Mouse (Mus musculus) thymus, adult 18-20 months (tissue): ENCODE results near the gene Wdr95.

ENCODE experiments used
- DNase-seq, 2 experiments: peaks; one replicate each; pipeline ENCODE4 v3.0.0; 2022; ENCODE audit warnings: mixed read lengths in 2 of 2

The Wdr95 gene

DNA sequence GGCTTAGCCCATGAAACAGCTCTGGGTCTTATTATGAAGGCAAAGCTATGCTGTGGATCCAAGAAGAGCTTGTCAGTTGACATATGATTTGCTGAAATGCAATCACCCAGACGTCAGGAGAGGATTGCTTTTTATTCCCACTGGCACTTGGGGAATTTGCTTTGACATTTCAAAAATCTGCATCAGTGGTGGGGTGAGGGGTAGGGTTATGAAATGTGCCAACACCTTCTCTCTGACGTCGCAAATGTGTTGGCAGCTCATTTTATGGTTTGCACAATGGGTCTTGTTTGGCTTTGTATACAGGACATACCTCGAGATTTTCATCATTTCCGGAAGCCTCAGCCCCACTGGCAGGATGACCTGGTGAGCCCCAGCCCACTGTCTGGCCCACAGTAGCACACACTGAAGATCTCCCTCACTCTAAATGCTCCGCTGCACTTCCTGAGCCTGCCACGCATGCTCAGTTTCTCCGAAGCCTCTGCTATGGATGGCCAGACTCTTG, 55.7 kb downstream of the Wdr95 start:
- DNase-seq = no peak

DNA sequence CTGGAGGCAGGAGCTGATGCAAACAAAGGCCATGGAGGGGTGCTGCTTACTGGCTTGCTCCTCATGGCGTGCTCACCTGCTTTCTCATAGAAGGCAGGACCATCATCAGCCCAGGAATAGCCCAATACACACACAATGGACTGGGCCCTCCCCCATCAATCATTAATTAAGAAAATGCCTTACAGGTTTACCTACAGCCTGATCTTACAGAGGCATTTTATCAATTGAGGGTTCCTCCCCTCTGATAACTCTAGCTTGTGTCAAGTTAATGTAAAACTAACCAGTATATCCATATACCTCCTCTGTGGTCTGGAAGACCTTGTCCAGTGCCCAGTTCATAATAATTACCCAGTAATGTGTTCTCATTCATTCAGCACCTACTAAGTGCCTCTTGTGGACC, 56.8 kb downstream of the Wdr95 start:
- no peak for DNase-seq

DNA sequence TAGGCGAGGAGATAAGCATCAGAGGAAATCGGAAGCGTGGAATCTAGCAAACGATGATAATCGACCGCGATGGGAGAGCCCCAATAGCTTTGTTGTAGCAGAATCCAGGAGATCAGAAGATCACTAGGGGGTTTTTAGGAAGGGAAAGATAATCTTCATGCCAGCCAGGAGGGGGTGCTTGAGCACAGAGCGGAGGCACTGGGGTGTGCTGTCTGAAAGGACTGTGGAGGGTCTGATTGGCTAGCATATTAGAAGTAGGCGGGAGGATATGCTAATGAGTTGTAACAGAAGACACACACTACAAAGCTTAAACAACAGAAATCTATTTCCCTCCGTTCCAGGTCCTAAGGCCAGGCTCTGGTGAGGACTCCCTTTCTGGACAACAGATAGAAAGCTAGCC, 57.4 kb downstream of the Wdr95 start:
- DNase-seq = no peak

DNA sequence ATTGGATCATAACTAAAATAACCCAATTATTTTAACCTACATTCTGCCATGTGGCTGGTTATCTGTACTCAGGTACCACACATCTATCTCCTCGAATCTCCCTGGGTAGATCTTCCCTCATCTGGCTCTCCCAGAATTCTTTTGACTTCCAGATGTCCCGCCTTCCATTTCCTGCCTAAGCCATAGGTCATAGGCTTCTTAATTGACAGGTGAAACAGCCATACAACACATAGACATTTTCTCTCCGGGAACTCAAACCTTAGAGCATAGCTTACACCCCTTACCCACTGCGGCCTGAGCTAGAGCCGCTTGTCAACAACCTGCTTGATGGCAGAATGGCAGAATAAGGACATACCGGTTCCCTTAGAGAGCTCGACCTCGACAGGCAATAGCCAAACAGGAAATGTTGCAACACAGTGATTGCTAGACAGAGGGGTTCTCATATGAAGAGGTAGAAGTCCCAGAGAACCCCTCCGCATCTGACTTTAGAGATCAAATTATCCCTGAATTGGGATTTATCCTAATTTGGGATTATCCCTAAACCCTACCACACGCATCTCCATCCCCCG, 58.9 kb downstream of the Wdr95 start:
- DNase-seq = no peak

DNA sequence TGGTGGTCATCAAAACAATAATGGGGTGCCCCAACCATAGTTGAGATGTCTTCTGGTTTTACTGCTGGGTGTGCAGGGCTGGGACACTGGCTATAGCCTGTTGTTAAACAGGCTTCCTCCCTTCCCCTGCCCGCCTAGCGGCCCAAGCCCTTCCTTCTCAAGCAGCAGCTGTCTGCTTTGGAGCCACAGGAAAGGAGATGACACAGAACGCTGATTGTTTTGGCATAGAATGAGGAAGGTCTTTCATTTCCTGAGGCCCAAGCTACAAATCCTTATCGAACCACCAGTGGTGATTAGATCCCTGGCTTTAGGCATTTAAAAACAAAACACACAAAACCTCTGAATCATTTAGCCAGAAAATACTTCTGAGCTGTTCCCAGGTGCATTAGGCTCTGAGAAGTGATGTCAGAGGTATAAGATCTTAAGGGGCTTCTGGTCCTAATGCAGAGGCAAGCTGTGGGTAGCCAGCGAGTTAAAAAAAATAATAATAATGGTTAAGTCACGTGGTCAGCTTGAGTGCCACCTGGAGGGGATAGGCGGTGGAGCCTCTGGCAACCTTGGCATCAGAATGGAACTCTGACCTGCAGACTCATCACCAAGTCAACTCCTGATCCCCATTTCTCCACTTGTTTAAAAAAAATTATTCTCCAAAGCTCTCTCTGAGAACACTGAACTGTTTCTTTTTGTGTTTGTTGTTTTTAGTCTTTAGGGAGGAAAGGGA, 60.5 kb downstream of the Wdr95 start:
- DNase-seq = no peak

DNA sequence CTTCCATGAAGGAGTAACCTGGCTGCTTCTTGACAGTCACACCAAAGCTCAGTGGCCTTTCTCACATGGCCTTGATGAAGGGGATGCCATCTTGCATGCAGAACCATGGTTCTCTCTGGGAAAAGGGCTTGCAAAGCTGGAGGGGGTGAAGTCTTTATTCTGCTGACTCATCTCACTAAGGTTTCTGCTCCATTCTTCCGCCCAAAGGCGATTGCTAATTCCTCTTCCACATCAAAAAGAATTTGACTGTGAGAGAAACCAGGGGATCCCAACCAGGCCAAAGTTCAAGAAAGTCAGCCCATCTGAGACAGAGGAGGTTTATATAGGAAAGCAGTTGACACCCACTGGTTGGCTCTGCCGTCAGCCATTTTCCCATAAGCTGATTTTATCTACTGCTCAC, 61.5 kb downstream of the Wdr95 start:
- no peak for DNase-seq

DNA sequence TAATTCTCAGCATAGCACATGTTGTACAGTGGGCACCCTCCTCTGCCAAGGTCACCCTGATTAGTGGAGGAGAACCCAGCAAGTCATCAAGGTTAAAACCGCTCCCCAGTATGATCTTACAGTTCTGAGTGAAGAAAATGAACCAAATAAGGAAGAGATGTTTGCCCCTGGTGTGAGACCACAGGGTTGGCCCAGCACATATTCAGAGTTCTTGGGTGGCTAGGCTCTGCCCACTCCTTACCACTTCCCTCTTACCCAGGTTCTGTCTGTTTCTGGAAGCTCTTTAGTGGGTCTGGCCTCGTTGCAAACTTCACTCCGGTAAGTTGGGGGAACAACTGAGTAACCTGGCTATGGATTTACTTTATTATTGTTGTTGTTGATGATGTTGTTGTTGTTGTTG, 65.7 kb downstream of the Wdr95 start:
- no peak for DNase-seq

DNA sequence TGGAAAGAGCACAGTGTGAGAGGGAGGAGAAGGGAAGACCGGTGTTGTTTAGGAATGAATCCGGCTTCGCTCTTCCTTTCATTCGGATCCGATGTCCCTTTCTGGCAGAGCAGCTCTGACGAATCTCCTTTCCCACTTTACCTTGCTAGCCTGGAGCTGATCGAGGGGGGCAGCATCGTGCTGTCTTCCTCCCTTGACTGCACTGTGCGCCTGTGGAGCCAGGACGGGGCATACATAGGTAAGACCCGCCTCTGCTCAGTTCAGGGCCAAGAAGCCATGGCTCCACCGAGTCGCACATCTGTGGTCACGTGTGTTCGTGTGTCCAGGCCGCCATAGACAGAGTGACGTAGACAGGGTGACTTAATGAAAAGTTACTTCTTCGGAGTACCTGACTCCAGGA, 68.9 kb downstream of the Wdr95 start:
- DNase-seq = no peak

DNA sequence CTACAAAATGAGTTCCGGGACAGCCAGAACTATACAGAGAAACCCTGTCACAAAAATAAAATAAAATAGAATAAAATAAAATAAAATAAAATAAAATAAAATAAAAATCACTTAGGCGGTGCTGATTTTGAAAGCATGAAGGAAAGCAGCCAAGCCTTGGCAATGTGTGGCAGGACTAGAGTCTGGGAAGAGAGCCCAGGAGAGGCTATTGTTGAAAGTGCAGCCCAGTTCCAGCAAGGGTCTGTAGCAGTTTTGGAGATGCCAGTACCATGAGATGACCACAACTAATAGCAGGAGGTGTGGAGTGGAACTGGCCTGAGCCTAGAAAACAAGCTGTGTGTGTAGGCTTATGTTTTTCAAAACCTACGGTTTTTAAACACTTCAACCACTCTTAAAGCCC, 73.5 kb downstream of the Wdr95 start:
- DNase-seq = no peak

DNA sequence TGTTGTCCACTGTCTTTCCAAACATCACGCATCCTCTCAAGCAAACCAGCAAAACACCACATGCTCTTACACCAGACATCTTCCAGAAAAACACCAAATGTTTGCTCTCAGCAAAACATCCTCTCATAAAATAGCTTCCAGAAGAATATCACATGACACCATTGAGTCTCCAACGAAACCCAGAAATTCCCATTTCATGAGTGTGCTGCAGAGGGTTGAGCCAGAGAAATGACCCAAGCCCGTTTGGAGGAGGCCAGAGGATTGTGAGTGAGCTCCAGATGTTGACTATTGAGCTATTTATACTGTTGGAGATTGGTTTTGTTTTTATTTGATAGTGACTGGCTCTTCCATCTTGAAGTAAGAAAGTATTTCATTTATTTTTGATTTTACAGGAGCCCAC, 74.8 kb downstream of the Wdr95 start:
- DNase-seq = no peak

DNA sequence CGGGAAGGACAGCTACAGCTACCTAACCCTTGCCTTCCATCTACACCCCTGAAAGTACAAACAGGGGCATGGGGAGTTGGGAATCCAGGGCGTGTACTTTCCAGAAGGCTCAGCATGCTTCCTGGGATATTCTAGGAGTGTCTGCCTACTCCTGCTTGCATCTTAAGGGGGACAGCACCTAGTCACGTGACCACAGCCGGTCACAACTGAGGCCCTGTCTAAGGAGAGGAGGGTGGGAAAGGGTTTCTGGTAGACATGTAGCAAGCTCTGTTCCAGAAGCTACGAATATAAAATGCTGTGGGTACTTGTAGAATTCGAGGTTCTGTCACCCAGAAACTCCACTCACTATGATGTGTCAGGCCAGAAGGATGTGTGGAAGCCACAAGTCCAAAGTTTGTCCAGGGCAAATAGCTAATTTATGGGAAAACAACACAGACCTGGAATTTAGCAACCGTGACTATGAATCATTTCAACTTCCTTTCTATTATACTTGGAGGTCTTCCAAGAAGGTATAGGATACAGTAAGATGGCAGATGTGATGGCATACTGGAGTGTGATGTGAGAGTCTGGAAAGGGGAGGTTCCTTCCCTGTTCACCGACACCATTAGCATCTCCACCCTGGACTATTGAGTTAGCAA, 78.7 kb downstream of the Wdr95 start:
- no peak for DNase-seq

DNA sequence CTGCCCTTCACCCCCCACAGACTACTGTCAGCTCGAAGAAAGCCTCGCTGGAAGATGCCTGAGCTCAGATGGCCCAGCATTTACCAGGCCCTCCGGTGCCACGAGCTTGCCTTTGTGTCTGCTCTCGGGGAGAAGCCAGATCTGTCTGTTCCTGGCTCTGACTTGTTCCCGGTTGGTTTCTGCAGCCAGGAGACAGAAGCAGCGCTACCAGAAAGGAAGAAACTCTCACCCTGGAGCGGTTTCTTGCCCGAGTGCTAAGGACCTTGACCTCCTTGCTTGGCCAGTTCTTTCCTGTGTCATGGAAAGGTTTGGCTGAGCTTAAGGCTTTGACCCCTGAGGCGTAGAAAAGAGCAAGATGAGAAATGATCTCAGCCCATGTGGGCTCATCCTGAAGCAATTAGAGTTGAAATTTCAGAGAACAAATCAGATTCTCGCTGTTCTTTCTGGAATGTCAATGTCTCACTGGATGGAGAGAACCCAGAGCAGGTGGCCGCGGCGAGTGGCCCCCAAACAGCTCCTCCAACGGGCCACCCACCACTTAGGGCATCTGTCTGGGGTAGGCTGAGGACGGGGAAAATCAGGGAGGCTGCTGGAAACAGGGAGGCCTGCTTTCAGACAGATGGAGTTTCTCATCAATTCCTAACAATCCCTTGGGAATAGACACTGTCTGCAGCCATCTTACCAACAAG, 83.1 kb downstream of the Wdr95 start:
- no peak for DNase-seq

DNA sequence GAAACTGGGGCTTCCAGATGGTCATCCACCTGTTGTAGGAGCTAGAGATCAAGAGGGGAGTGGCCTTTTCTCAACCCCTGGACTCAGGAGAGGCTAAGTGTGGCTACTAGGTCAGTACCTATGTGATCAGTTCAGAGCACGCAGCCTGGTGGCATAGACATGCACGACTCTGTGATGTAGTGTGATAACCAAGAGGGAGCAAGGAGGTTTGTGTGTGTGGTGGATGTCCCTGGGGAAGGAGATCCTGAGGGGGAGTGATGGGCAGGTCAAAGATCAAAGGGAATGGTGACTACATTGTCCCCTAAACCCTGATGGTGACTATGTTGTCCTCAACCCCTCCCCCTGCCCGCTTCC, 83.7 kb downstream of the Wdr95 start:
- no peak for DNase-seq

DNA sequence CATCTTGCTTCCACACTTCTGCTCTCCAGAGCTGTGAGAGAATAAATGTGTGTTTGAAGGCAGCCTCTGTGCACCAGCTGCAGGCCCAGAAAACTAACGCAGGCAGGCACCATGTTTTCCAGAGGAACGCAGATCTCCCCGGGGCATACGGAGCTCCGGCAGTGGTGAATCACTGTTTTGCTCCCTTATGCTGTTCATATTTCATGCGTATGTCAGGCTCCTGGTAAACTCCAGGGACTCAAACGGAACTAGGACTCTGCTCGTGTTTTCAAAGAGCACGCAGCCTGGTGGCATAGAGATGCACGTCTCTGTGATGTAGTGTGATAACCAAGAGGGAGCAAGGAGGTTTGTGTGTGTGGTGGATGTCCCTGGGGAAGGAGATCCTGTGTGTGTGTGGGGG, 84.3 kb downstream of the Wdr95 start:
- DNase-seq = no peak

DNA sequence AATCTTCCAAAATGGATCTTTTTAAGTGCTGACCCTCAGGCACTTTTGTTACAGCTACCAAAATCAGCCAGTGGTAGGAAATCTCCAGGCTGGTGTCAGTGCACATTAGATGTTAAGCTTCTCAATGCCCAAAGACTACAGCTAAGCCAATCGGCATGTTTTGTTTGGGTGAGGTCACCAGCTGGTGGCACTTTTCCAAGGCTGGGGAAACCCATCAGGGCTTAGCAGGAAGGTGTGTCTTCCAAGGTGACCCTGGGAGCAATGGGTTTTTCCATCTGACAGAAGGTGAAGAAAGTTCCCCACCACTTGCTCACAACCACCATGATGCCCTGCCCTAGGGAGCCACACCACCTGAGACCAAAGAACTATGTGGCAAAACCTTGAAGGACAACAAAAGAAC, 87.7 kb downstream of the Wdr95 start:
- DNase-seq = no peak

DNA sequence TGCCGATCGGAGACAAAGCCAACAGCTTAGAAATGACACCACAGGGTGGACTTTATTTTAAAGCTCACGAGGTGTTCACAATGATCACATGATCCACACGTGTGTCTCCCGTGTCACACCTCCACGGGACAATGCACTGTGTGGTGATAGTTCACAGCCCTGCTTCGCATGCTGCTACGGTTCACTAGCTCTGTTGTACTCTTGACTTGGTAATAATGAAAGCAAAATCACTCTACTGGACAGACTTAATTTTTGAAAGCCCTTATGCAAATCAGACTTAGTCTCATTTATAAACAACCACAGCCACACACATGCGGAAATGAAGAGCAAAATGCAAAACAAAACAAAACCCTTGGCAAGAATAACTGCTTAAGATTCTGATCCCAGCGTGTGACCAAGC, 88.3 kb downstream of the Wdr95 start:
- DNase-seq = no peak

DNA sequence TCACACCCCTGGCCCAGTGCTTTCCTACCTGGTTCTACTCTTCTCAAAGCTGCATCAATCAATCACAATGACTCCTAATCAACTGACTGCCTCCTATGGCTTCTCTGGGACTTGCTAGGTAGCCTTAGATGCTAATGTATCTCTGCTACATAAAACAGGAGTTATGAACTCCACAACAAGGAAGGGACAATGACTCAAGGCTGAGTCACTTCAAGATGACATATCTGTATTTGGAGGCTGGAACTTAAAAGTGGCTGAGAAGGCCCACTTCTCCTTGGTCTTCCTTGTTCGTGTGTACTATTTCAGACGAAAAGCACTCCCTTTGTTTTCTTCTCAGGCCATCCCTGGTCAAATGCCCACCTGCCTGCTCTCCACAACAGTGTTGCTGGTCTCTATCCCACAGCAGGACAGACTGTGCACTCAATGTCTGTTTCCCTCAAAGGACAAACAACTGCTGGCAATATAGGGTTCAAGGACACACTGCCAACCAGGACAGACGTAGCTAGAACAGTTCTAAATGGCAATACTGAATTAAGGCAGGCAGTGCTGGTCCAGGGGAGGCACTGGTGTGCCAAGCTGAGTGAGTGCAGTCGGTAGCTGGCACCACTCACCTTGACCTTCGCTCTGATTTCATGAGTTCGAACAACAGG, 89.4 kb downstream of the Wdr95 start:
- no peak for DNase-seq

DNA sequence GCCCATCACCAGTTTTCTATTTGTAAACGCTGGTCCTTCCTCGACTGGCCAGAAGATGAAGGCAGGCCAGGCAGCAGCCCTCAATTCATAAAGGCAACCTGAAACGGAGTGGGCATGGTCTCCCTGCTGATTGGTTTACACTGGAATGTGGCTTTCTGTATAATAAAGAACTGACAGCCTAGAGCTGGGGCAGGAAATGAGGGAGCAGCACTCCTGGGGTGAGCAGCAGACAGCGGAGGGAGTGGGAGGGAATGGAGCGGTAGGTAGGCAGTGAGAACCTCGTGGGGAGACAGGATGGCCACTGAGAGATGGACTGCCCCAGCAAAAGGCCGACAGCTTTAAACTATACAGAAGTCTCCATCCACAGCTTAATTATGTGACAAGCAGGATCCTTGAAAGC, 93.7 kb downstream of the Wdr95 start:
- no peak for DNase-seq

DNA sequence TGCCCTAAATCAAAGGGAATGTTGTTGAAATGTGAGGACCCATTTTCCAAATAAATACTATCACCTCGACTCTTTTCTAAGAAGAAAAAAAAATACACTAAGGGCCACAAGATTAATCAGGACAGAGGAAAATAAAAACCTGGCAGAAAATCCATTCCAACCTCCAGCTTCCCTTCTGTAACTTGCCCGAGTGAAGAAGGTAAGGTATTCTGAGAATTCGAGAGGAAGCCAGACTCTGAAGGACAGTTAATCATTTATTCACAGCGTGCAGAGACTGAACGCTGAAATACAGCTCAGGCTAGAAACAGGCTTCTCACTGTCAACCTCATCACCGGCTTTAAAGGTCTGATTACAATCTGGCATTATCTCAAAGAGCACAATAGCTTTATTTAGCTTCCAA, 94.2 kb downstream of the Wdr95 start:
- no peak for DNase-seq

DNA sequence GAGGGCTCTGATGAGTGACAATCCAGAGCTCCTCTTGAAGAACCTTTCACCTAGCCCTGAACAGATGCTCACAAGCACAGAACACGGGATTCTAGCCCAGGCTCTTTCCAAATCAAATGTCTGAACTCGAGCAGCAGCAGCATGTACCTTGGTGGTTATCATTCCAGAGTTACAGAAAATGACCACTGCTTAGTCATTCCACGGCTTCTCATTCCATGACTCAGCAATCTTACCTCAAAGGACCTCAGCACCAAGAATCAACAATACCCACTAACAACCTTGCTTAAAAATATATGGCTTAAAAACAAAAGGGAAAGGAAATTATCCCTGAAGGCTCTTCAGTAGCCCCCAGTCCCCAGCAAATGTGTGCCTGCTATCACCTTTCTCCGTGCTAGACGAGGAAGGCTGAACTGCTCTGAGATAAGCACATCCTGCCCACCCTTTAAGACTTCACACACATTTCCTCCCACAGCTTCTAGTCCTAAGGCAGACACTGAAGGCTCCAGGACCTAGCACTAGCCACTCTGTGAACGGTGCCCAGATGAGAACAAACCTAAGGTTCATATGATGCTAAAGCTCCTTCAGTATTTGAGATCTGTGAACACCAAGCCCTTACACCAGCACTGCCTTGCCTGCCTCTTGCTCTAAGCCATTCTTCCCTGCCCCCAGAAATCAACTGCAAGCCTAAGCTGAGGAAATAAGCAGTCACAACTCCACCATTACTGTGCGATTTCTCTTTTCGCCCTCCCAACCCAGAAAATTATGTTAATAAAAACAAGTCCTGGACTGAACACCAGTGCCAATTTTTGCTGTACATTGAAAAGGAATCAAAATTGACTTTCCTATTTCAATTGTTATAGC, 95.6 kb downstream of the Wdr95 start:
- no peak for DNase-seq

DNA sequence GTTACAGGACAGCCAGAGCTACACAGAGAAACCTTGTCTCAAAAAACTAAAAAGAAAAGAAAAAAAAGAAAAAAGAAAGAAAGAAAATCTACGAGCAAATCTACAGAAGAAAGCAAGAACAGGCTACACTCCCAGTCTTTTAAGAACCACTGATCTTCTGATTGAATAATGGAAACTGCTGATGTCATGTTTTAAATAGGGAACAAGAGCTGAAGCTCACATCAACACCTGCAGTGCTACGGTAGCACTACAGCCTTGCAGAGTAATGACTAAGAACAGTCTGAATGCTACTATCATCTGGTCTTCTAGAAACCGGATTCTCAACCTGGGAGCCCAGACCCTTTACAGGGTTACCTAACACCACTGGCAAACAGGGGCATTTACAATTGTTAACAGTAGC, 97.1 kb downstream of the Wdr95 start:
- DNase-seq = no peak

DNA sequence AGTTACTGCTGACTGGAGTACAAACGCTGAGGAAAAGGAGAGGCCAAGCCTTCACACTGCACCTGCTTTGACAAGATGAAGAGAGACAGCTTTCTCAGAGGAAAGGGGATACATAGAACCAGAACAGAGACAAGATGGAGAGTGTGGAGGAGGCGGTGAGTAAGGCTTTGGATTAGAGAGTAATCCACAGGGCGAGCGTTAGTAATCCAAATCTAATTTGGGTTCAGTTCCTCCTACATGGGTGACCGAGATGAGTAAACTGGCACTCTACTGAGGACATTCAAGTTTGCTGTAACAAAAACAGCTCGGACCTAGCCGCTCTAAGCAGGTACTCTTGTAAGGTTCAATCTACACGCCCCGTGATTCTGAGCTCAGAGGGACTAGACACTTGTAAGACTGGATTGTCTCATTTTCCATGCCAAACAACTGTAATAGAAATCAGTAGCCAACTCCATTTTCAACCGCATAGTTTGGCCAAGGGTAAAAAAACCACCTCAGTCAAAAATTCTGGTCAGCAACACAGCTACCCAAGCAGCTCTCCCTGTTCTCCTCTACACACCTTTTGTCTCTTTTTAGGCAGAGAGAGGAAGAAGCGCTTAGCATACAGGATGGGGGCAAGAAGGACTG, 106.0 kb downstream of the Wdr95 start:
- DNase-seq = no peak
